16 mouse cellular contexts compared by ENCODE assay signal in genomic region chr2:180562146-180562545, GRCm38 (mm10).
"Had no signal": no experiment of that assay in that cellular context is flagged by ENCODE, and none has a peak within 500 bp of the region (broad histone marks: within the 10 kb centered on the region; RNA-seq: fewer than 3 reads in every experiment).

No protein-coding gene starts in this region.

- H3K4me1 ChIP-seq: limb, embryonic 13.5 days; liver, embryonic 15.5 days had no signal

- DNase-seq: kidney, adult 9 months; kidney, postnatal 10 days; kidney, postnatal 4 days; lung, postnatal 14 days; right cerebral cortex, adult 18-20 months; right cerebral cortex, postnatal 25 days; thymus, postnatal 4 days had no signal

- H3K27me3 ChIP-seq: liver, embryonic 15.5 days had no signal

- H3K4me3 ChIP-seq: left cerebral cortex, adult 2 months; limb, embryonic 13.5 days; liver, embryonic 15.5 days; lung, embryonic 15.5 days; megakaryocyte, embryonic 14.5 days; midbrain, embryonic 12.5 days had no signal

- H3K4me2 ChIP-seq: limb, embryonic 13.5 days; liver, embryonic 11.5 days; liver, embryonic 15.5 days; lung, embryonic 15.5 days; midbrain, embryonic 12.5 days had no signal

- H3K27ac ChIP-seq: left cerebral cortex, adult 2 months; limb, embryonic 13.5 days; liver, embryonic 15.5 days; lung, embryonic 15.5 days; macrophage; midbrain, embryonic 12.5 days had no signal

- H3K9ac ChIP-seq: limb, embryonic 13.5 days; liver, embryonic 15.5 days; lung, embryonic 15.5 days; midbrain, embryonic 12.5 days had no signal

- H3K36me3 ChIP-seq: limb, embryonic 13.5 days; liver, embryonic 15.5 days; lung, embryonic 15.5 days; midbrain, embryonic 12.5 days had no signal

- ATAC-seq: midbrain, embryonic 16.5 days had no signal

- H3K9me3 ChIP-seq: limb, embryonic 13.5 days; liver, embryonic 15.5 days; lung, embryonic 15.5 days; megakaryocyte, embryonic 14.5 days; midbrain, embryonic 12.5 days had no signal
